Mouse (Mus musculus) G1E (cell line): ENCODE measurements around the gene Prf1. TPM values are rescaled to one million over a fixed set of nuclear protein-coding genes. Genes with fewer than 3 reads are reported as not detected.

Experiments used
- ATAC-seq: 2 replicates; pipeline ENCODE4 v1.8.0; 2016; ENCODE audit warnings: mild to moderate bottlenecking; ENCODE audit not compliant: insufficient number of reproducible peaks, poor library complexity, low FRiP score, severe bottlenecking; ENCODE audit errors: extremely low read depth
- DNase-seq: peaks from one replicate; pipeline ENCODE4 v3.0.0; 2012; ENCODE audit warnings: low spot score
- H3K27me3 ChIP-seq: 2 replicates; pipeline ENCODE4 v1.6.1; 2012; ENCODE audit warnings: mild to moderate bottlenecking, low read length, inconsistent platforms; ENCODE audit not compliant: insufficient read depth
- H3K36me3 ChIP-seq: replicated peaks from 2 replicates; pipeline ENCODE3; 2012; ENCODE audit warnings: mild to moderate bottlenecking, inconsistent platforms
- H3K4me1 ChIP-seq: 2 replicates; pipeline ENCODE4 v1.6.1; 2012; ENCODE audit warnings: low read depth, low read length, inconsistent platforms, mixed read lengths; ENCODE audit not compliant: insufficient read depth
- H3K4me3 ChIP-seq: 2 replicates; pipeline ENCODE4 v1.5.1; 2012; ENCODE audit warnings: low read depth, mild to moderate bottlenecking, inconsistent platforms, low read length, moderate library complexity, mixed read lengths
- H3K9me3 ChIP-seq: replicated peaks from 2 replicates; pipeline ENCODE4 v1.6.1; 2012; ENCODE audit warnings: inconsistent platforms
- CTCF ChIP-seq: IDR thresholded peaks from 2 replicates; pipeline ENCODE4 v1.5.1; 2012; ENCODE audit warnings: low read depth, low read length, inconsistent platforms, mixed read lengths
- GATA1 ChIP-seq: IDR thresholded peaks from 2 replicates; pipeline ENCODE4 v1.6.1; 2012; ENCODE audit warnings: borderline replicate concordance, low read length, inconsistent platforms, mixed read lengths
- GATA2 ChIP-seq: IDR thresholded peaks from 2 replicates; pipeline ENCODE4 v1.6.1; 2012; ENCODE audit warnings: low read depth, low read length, inconsistent platforms, borderline replicate concordance
- POLR2AphosphoS5 ChIP-seq: IDR thresholded peaks from 2 replicates; pipeline ENCODE4 v1.6.1; 2012; ENCODE audit warnings: low read depth, low read length, inconsistent platforms; ENCODE audit not compliant: insufficient replicate concordance
- TAL1 ChIP-seq: conservative IDR thresholded peaks from 2 replicates; pipeline ENCODE4 v1.6.1; 2012; ENCODE audit warnings: low read depth, low read length, inconsistent platforms, mixed read lengths
- polyA plus RNA-seq: library from polyadenylated mRNA; stranded (reverse); fragments of >175 nt; gene quantifications from 2 replicates; pipeline ENCODE4 v1.2.3, GENCODE M21; 2012
- total RNA-seq, 2 experiments: library from RNA; stranded (forward) in 1 of 2; stranded (reverse) in 1 of 2; fragments of 200-1000 nt in 1 of 2; fragments of >200 nt in 1 of 2; fragmentation: Nextera tagmentation in 1 of 2; gene quantifications; 2 replicates each; pipeline ENCODE4 v1.2.3; 2014 to 2017

Gene Prf1
- total and polyA plus RNA-seq, 3 experiments, result 0.05 TPM; not detected in 2

- DNase-seq, result no peak
- TF ChIP-seq CTCF, result no peak
- TF ChIP-seq GATA1, result no peak
- TF ChIP-seq GATA2, result no peak
- TF ChIP-seq TAL1, result no peak
- no peak for TF ChIP-seq POLR2AphosphoS5
- H3K4me3 ChIP-seq, result no peak overlapping the region
- ATAC-seq, result no peak
- H3K36me3 ChIP-seq, result no peaks in the 10 kb centered on the region
- no peaks in the 10 kb centered on the region for H3K4me1 ChIP-seq
- peaks cover 39% of the 10 kb centered on the region for H3K9me3 ChIP-seq
- no peaks in the 10 kb centered on the region for H3K27me3 ChIP-seq
Observed at GRCm38 (mm10) chr10:61258131-61258530, 39.5 kb upstream of the Prf1 start.

- no peak for ATAC-seq
- no peak for TF ChIP-seq GATA2
- no peak for TF ChIP-seq POLR2AphosphoS5
- no peak for TF ChIP-seq CTCF
- no peak for TF ChIP-seq TAL1
- no peak for TF ChIP-seq GATA1
- H3K27me3 ChIP-seq, result no peaks in the 10 kb centered on the region
- no peaks in the 10 kb centered on the region for H3K36me3 ChIP-seq
- DNase-seq, result no peak
- H3K4me3 ChIP-seq, result no peak overlapping the region
- no peaks in the 10 kb centered on the region for H3K4me1 ChIP-seq
- peaks cover 37% of the 10 kb centered on the region for H3K9me3 ChIP-seq
Observed at GRCm38 (mm10) chr10:61261229-61262156, 36.1 kb upstream of the Prf1 start.

GRCm38 (mm10) chr10:61263606-61264005 is 34.0 kb upstream of the Prf1 start:
- TF ChIP-seq GATA1 (no peak), POLR2AphosphoS5 (no peak), CTCF (no peak), TAL1 (no peak), GATA2 (no peak)
- peaks cover 34% of the 10 kb centered on the region for H3K9me3 ChIP-seq
- no peak overlapping the region for H3K4me3 ChIP-seq
- DNase-seq, result no peak
- no peaks in the 10 kb centered on the region for H3K27me3 ChIP-seq
- no peaks in the 10 kb centered on the region for H3K4me1 ChIP-seq
- H3K36me3 ChIP-seq, result no peaks in the 10 kb centered on the region
- no peak for ATAC-seq

- no peak for ATAC-seq
- Histone ChIP-seq H3K27me3 (no peaks in the 10 kb centered on the region), H3K9me3 (peaks cover 32% of the 10 kb centered on the region), H3K4me1 (no peaks in the 10 kb centered on the region), H3K36me3 (no peaks in the 10 kb centered on the region), H3K4me3 (no peak overlapping the region)
- TF ChIP-seq POLR2AphosphoS5, result no peak
- no peak for TF ChIP-seq GATA2
- TF ChIP-seq GATA1, result no peak
- TF ChIP-seq CTCF, result no peak
- no peak for TF ChIP-seq TAL1
- no peak for DNase-seq
Observed at GRCm38 (mm10) chr10:61267378-61267777, 30.3 kb upstream of the Prf1 start.

- Histone ChIP-seq H3K4me3 (no peak overlapping the region), H3K9me3 (peaks cover 34% of the 10 kb centered on the region), H3K36me3 (no peaks in the 10 kb centered on the region), H3K27me3 (no peaks in the 10 kb centered on the region), H3K4me1 (no peaks in the 10 kb centered on the region)
- no peak for ATAC-seq
- no peak for DNase-seq
- TF ChIP-seq CTCF (no peak), TAL1 (no peak), POLR2AphosphoS5 (no peak), GATA1 (no peak), GATA2 (no peak)
Observed at GRCm38 (mm10) chr10:61272089-61272626, 25.5 kb upstream of the Prf1 start.

GRCm38 (mm10) chr10:61272631-61273030 is 25.0 kb upstream of the Prf1 start:
- TF ChIP-seq GATA1 (no peak), TAL1 (no peak), CTCF (no peak), POLR2AphosphoS5 (no peak)
- H3K27me3 ChIP-seq, result no peaks in the 10 kb centered on the region

More at GRCm38 (mm10) chr10:61272631-61273030, 25.0 kb upstream of the Prf1 start:
- Histone ChIP-seq H3K36me3 (no peaks in the 10 kb centered on the region), H3K4me3 (no peak overlapping the region), H3K4me1 (no peaks in the 10 kb centered on the region), H3K9me3 (peaks cover 30% of the 10 kb centered on the region)
- DNase-seq, result no peak
- no peak for ATAC-seq
